Mouse (Mus musculus): ENCODE data around the gene Chchd1. TPM values are rescaled to one million over a fixed set of nuclear protein-coding genes. Genes with fewer than 3 reads are reported as not detected.
A peak's percentile ranks its signal among the peaks of the same experiment; 100 is the strongest.

The Chchd1 gene
- polyA plus RNA-seq, 1 experiment from 2014 or later: 88.5 TPM

GRCm38 (mm10) chr14:20713832-20714231 lies 11.0 kb downstream of the Chchd1 start:
- WGBS (ENCODE audit: insufficient replicate concordance): 66% methylated on average over 11 of the region's 11 CpGs
- ATAC-seq (no peak), DNase-seq (no peak)
- Histone ChIP-seq H3K36me3 (replicated peaks; ENCODE audit: insufficient read depth, low read length) (peaks cover 74% of the 10 kb centered on the region), H3K4me3 (ENCODE audit: low read depth, low read length) (no peak overlapping the region), H3K9ac (replicated peaks) (no peak overlapping the region), H3K4me1 (ENCODE audit: insufficient read depth) (peaks cover 4% of the 10 kb centered on the region), H3K4me2 (ENCODE audit: low read depth, low read length) (no peak overlapping the region), H3K27ac (ENCODE audit: low read depth) (no peak overlapping the region), H3K27me3 (ENCODE audit: insufficient read depth, low read length) (no peaks in the 10 kb centered on the region), H3K9me3 (ENCODE audit: low read length) (no peaks in the 10 kb centered on the region)
- TF ChIP-seq EP300 (IDR thresholded peaks at IDR 0.05; ENCODE audit: low read depth): no peak
- no peak for TF ChIP-seq CTCF (IDR thresholded peaks at IDR 0.05; ENCODE audit: low read depth)

- H3K4me3 ChIP-seq (ENCODE audit: low read depth, low read length): no peak overlapping the region
- no peak overlapping the region for H3K9ac ChIP-seq (replicated peaks)
- no peak for TF ChIP-seq EP300 (IDR thresholded peaks at IDR 0.05; ENCODE audit: low read depth)
- no peak for TF ChIP-seq CTCF (IDR thresholded peaks at IDR 0.05; ENCODE audit: low read depth)
- no peak overlapping the region for H3K27ac ChIP-seq (ENCODE audit: low read depth)
- H3K4me2 ChIP-seq (ENCODE audit: low read depth, low read length): no peak overlapping the region
- H3K36me3 ChIP-seq (replicated peaks; ENCODE audit: insufficient read depth, low read length): peaks cover 89% of the 10 kb centered on the region
- no peak for DNase-seq
- H3K9me3 ChIP-seq (ENCODE audit: low read length): no peaks in the 10 kb centered on the region
- no peaks in the 10 kb centered on the region for H3K4me1 ChIP-seq (ENCODE audit: insufficient read depth)
- 86% methylated on average over 10 of the region's 10 CpGs for WGBS (ENCODE audit: insufficient replicate concordance)
- ATAC-seq: no peak
- no peaks in the 10 kb centered on the region for H3K27me3 ChIP-seq (ENCODE audit: insufficient read depth, low read length)
Observed at GRCm38 (mm10) chr14:20718443-20718842, 15.6 kb downstream of the Chchd1 start.

GRCm38 (mm10) chr14:20719767-20720166 lies 17.0 kb downstream of the Chchd1 start:
- peaks cover 88% of the 10 kb centered on the region for H3K36me3 ChIP-seq (replicated peaks; ENCODE audit: insufficient read depth, low read length)
- H3K9me3 ChIP-seq (ENCODE audit: low read length): no peaks in the 10 kb centered on the region
- no peaks in the 10 kb centered on the region for H3K27me3 ChIP-seq (ENCODE audit: insufficient read depth, low read length)
- ATAC-seq (no peak), DNase-seq (no peak)
- no peak for TF ChIP-seq CTCF (IDR thresholded peaks at IDR 0.05; ENCODE audit: low read depth)
- TF ChIP-seq EP300 (IDR thresholded peaks at IDR 0.05; ENCODE audit: low read depth): no peak
- no peak overlapping the region for H3K4me2 ChIP-seq (ENCODE audit: low read depth, low read length)
- H3K4me3 ChIP-seq (ENCODE audit: low read depth, low read length): no peak overlapping the region
- H3K27ac ChIP-seq (ENCODE audit: low read depth): no peak overlapping the region
- WGBS (ENCODE audit: insufficient replicate concordance): 93% methylated on average over 12 of the region's 12 CpGs
- H3K4me1 ChIP-seq (ENCODE audit: insufficient read depth): no peaks in the 10 kb centered on the region
- H3K9ac ChIP-seq (replicated peaks): no peak overlapping the region

- Histone ChIP-seq H3K4me3 (ENCODE audit: low read depth, low read length) (no peak overlapping the region), H3K27me3 (ENCODE audit: insufficient read depth, low read length) (no peaks in the 10 kb centered on the region), H3K9me3 (ENCODE audit: low read length) (no peaks in the 10 kb centered on the region), H3K4me2 (ENCODE audit: low read depth, low read length) (no peak overlapping the region), H3K36me3 (replicated peaks; ENCODE audit: insufficient read depth, low read length) (peaks cover 92% of the 10 kb centered on the region), H3K9ac (replicated peaks) (no peak overlapping the region), H3K4me1 (ENCODE audit: insufficient read depth) (peaks cover 8% of the 10 kb centered on the region), H3K27ac (ENCODE audit: low read depth) (no peak overlapping the region)
- TF ChIP-seq CTCF (IDR thresholded peaks at IDR 0.05; ENCODE audit: low read depth) (no peak), EP300 (IDR thresholded peaks at IDR 0.05; ENCODE audit: low read depth) (no peak)
- no peak for DNase-seq
- 84% methylated on average over 4 of the region's 4 CpGs for WGBS (ENCODE audit: insufficient replicate concordance)
- peak; percentile 12; the same call in 1 of the 2 replicates for ATAC-seq
Observed at GRCm38 (mm10) chr14:20721371-20721770, 18.6 kb downstream of the Chchd1 start.

- Histone ChIP-seq H3K9ac (replicated peaks) (no peak overlapping the region), H3K36me3 (replicated peaks; ENCODE audit: insufficient read depth, low read length) (peaks cover 92% of the 10 kb centered on the region), H3K4me2 (ENCODE audit: low read depth, low read length) (no peak overlapping the region), H3K9me3 (ENCODE audit: low read length) (no peaks in the 10 kb centered on the region), H3K4me1 (ENCODE audit: insufficient read depth) (peaks cover 8% of the 10 kb centered on the region), H3K27me3 (ENCODE audit: insufficient read depth, low read length) (no peaks in the 10 kb centered on the region), H3K27ac (ENCODE audit: low read depth) (no peak overlapping the region), H3K4me3 (ENCODE audit: low read depth, low read length) (no peak overlapping the region)
- ATAC-seq (no peak), DNase-seq (no peak)
- TF ChIP-seq EP300 (IDR thresholded peaks at IDR 0.05; ENCODE audit: low read depth) (no peak), CTCF (IDR thresholded peaks at IDR 0.05; ENCODE audit: low read depth) (no peak)
- WGBS (ENCODE audit: insufficient replicate concordance): 87% methylated on average over 12 of the region's 12 CpGs
Observed at GRCm38 (mm10) chr14:20723006-20723405, 20.2 kb downstream of the Chchd1 start.

GRCm38 (mm10) chr14:20724043-20724442 lies 21.2 kb downstream of the Chchd1 start:
- Histone ChIP-seq H3K4me1 (ENCODE audit: insufficient read depth) (peaks cover 8% of the 10 kb centered on the region), H3K36me3 (replicated peaks; ENCODE audit: insufficient read depth, low read length) (peaks cover 92% of the 10 kb centered on the region), H3K27me3 (ENCODE audit: insufficient read depth, low read length) (no peaks in the 10 kb centered on the region), H3K4me2 (ENCODE audit: low read depth, low read length) (no peak overlapping the region), H3K9me3 (ENCODE audit: low read length) (no peaks in the 10 kb centered on the region), H3K9ac (replicated peaks) (no peak overlapping the region), H3K4me3 (ENCODE audit: low read depth, low read length) (no peak overlapping the region), H3K27ac (ENCODE audit: low read depth) (no peak overlapping the region)
- TF ChIP-seq CTCF (IDR thresholded peaks at IDR 0.05; ENCODE audit: low read depth): peak; percentile 86
- no peak for TF ChIP-seq EP300 (IDR thresholded peaks at IDR 0.05; ENCODE audit: low read depth)
- 0 out of 2 replicates have a peak, but pooled peaks have one; percentile 29 for ATAC-seq
- WGBS (ENCODE audit: insufficient replicate concordance): 33% methylated on average over 5 of the region's 5 CpGs
- peak; percentile 69 for DNase-seq

Measured in liver, postnatal 0 days (tissue).